Mouse (Mus musculus) heart, postnatal 0 days (tissue): ENCODE data around the gene Dis3.

Experiments
- CTCF ChIP-seq: IDR thresholded peaks from 2 replicates; pipeline ENCODE4 v1.5.1; 2016; ENCODE audit warnings: antibody characterized with exemption, control low read depth, low read depth
- EP300 ChIP-seq: IDR thresholded peaks from 2 replicates; pipeline ENCODE4 v1.6.1; 2016; ENCODE audit warnings: antibody characterized with exemption, low read depth

GRCm38 (mm10) chr14:99134048-99134447 lies 34.5 kb upstream of the Dis3 start:
- TF ChIP-seq CTCF (no peak), EP300 (no peak)
